In genomic region chr9:64960117-64960977, GRCm38 (mm10) we compare ENCODE assay signal across 8 mouse cellular contexts. TPM values are rescaled to one million over a fixed set of nuclear protein-coding genes. Genes with fewer than 3 reads are reported as not detected.
A peak's percentile ranks its signal among the peaks of the same experiment; 100 is the strongest.
DNase-seq lines count a peak whose midpoint lies in the region; ATAC-seq lines count a peak whose summit lies in the region.

Gene Ints14 (plus strand): TSS chr9:64960905.

- peaks cover 8% of the 10 kb centered on the region for H3K4me1 ChIP-seq in forebrain, embryonic 14.5 days (ENCODE audit: control insufficient read depth, insufficient read depth, low read length)
- H3K4me1 ChIP-seq in neural tube, embryonic 15.5 days = peaks cover 21% of the 10 kb centered on the region

- WGBS in forebrain, embryonic 14.5 days = 5% methylated on average over 29 of the region's 29 CpGs
- WGBS in neural tube, embryonic 15.5 days = 4% methylated on average over 29 of the region's 29 CpGs

- H3K9me3 ChIP-seq in forebrain, embryonic 14.5 days (replicated peaks; ENCODE audit: control insufficient read depth, low read length) = no peaks in the 10 kb centered on the region
- H3K9me3 ChIP-seq in neural tube, embryonic 15.5 days (replicated peaks) = no peaks in the 10 kb centered on the region

- H3K9ac ChIP-seq in forebrain, embryonic 14.5 days (ENCODE audit: low read length) = peak within 1 kb of the TSS; percentile 83
- H3K9ac ChIP-seq in neural tube, embryonic 15.5 days (replicated peaks) = peak within 1 kb of the TSS; percentile 94

- H3K4me2 ChIP-seq in forebrain, embryonic 14.5 days (ENCODE audit: low read length) = peak within 1 kb of the TSS; percentile 66
- peak within 1 kb of the TSS; percentile 85 for H3K4me2 ChIP-seq in neural tube, embryonic 15.5 days

- peaks cover 18% of the 10 kb centered on the region for H3K36me3 ChIP-seq in forebrain, embryonic 14.5 days (ENCODE audit: control insufficient read depth, insufficient read depth, low read length)
- peaks cover 15% of the 10 kb centered on the region for H3K36me3 ChIP-seq in neural tube, embryonic 15.5 days

- H3K27me3 ChIP-seq in forebrain, embryonic 14.5 days (replicated peaks; ENCODE audit: control insufficient read depth, insufficient read depth, low read length) = no peaks in the 10 kb centered on the region
- no peaks in the 10 kb centered on the region for H3K27me3 ChIP-seq in neural tube, embryonic 15.5 days (replicated peaks)

- intact Hi-C loops in heart, postnatal 14 days (cut with DNase I) = loop anchor here (2.0 to 10.0 kb wide), 3 partner anchors 24 to 616 kb away; partner anchors contain the start of gene Dis3l

- ATAC-seq in forebrain, embryonic 14.5 days = peak; percentile 98
- peak; percentile 98 for ATAC-seq in neural tube, embryonic 15.5 days (ENCODE audit: low FRiP score)

- peak within 1 kb of the TSS; percentile 77 for H3K27ac ChIP-seq in forebrain, embryonic 14.5 days (ENCODE audit: low read depth, low read length)
- H3K27ac ChIP-seq in neural tube, embryonic 15.5 days (replicated peaks) = peak within 1 kb of the TSS; percentile 93

- DNase-seq in ES-CJ7 (ENCODE audit: low read depth, low spot score) = peak; percentile 96
- peak; percentile 96 for DNase-seq in cerebellum, adult 11 months
- peak; percentile 97 for DNase-seq in forebrain, embryonic 14.5 days (ENCODE audit: low spot score)
- peak; percentile 96 to 99 for DNase-seq in heart, postnatal 14 days
- DNase-seq in layer of hippocampus, adult 11-12 months (ENCODE audit: low spot score) = peak; percentile 98
- DNase-seq in lung, adult 18-20 months = peak; percentile 94 to 95
- DNase-seq in testis, postnatal 14 days (ENCODE audit: low spot score) = peak; percentile 93

- H3K4me3 ChIP-seq in forebrain, embryonic 14.5 days (ENCODE audit: low read depth, low read length) = peak within 1 kb of the TSS; percentile 61
- H3K4me3 ChIP-seq in neural tube, embryonic 15.5 days (replicated peaks) = peak within 1 kb of the TSS; percentile 90

RNA-seq across cellular contexts. Expression of gene Ints14, which starts in this region (rescaled TPM):
- 49.0 and 49.8 TPM in 2 replicates for polyA plus RNA-seq in forebrain, embryonic 14.5 days (2014; fragmentation: Nextera tagmentation; extraction: Ambion mirVana)
- total RNA-seq in heart, postnatal 14 days (2021) = 10 to 100 TPM; 17.8 to 19.4 TPM
- 32.2 and 38.6 TPM in 2 replicates for polyA plus RNA-seq in neural tube, embryonic 15.5 days (2015; fragmentation: Nextera tagmentation; extraction: Ambion mirVana)

Comparison
In these comparisons a context has a peak if more than half of its experiments do, and no peak if none do; other contexts are left out.
1. Peak in every context shown above with its lines: DNase-seq, ATAC-seq, H3K4me3 ChIP-seq and H3K27ac ChIP-seq.